Mouse (Mus musculus): ENCODE measurements around the gene Ola1. TPM values are rescaled to one million over a fixed set of nuclear protein-coding genes. Genes with fewer than 3 reads are reported as not detected.

Ola1 gene
- polyA plus RNA-seq, 1 experiment from 2014 or later, result 92.0 TPM

DNA sequence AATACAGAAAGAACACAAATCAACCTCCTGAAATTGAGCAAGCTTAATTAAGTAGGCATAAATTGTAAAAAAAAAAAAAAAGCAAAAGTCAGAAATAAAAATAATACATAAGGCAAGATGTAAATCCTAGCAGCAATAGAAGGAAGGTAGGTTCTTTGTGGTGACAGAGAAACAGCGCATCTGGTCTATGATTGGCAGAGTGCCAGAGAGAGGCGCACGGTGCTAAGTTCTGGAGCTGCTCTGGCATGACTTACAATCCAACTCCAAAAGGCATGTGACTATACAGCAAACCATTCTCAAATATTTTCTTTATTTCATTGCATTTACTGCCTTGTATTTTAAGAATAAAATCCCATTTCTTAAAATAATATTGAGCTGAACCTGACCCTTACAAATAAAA is 68.2 kb downstream of the Ola1 start:
- DNase-seq (ENCODE audit: low spot score), result no peak

DNA sequence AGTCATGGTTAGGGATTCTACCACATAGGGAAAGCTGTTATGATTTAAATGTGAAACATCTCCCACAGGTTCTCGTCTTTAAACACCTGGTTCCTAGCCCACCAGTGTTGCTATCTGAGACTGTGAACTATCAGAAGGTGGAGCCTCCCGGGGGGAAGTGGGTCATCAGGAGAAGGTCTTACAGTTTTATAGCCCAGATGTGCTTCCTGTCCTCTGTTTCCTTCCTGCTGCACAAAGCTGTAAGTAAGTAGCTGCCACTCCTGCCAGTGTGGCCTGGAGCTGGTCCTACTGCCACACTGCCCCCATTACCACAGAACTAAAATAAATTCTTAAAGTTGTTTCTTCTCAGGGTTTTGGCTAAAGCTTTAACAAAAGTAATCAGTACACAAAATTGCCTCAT is 72.6 kb downstream of the Ola1 start:
- DNase-seq (ENCODE audit: low spot score), result peak; percentile 62

DNA sequence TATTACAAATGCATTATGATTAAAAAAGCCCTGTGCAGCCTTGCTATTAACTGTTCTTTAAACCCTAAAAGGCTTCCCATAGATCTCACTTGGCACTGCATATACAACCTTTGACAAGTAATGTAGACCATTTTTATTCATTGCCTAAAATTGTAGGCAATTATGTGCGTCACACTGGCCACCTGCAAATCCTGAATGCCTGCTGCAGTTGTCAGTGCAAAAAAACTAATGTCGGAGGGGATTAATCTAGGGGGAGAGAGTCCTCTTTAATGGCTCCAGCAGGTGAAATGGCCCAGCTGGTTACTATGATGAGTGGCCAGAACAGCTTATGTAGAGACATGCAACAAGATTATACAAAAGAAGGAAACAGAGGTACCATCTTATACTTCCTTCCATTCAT is 75.0 kb downstream of the Ola1 start:
- DNase-seq (ENCODE audit: low spot score), result no peak

DNA sequence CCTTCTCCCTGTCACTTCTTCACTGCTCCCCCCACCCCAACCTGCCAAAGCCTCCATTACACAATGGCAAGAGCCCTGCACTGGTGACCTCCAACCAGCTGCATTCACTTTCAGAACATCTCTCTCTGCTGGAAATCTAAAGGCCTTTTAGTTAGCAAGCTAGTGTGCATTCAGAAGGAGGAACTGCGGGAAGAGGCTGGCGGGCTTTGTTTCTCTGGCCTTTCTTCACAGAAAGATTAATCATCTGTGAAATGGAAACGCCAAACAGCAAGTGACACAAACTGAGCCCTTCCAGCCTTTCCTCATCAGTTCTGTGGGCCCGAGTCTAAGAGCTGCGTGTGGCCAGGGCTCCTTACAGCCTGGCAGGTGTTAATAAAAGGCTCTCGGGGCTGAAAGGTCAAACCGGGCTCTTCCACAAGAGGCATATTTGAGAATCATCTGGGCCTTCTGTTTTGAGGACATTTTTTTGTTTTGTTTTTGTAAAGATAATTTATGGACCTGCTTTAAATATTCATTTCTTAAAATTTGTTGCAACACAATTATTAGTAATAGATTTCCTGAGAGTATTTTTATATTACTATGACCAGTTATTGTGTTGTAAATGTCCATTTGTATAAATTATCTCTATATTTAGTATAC is 75.8 kb downstream of the Ola1 start:
- DNase-seq (ENCODE audit: low spot score), result no peak

DNA sequence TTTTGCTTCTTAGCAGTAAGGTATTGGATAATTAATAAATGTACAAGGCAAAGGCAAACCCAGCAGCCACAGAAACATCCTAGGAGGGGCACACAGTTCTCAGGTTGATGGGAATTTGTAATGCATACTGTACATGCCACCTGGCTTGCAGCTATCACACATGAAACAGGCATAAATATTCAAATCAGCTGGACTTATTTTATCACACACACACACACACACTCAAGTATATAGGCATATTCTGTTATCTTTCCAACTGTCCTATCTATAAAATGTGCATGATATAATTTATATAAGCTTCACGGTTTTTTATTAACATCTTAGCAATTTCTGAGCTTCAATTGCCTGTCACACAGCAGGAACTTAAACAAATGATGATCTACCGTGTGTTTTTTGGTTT is 85.8 kb downstream of the Ola1 start:
- no peak for DNase-seq (ENCODE audit: low spot score)

DNA sequence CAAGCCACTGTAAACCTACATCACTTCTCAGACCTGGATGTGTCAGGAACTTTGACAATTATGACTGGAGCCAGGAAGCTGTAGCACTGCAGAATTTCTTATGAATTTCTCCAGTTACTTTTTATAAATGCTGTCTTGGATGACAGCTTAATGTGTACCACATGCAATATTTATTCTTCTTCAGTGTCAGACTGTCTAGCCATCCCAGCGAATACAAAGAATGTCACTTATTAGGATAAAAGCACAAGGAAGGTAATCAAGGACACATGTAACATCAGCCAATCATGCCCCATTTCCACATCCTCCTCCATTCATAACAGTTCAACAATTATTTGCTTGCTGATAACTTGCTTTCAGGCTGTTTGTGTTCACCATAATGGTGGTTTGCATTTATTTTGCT is 91.0 kb downstream of the Ola1 start:
- DNase-seq (ENCODE audit: low spot score), result no peak

DNA sequence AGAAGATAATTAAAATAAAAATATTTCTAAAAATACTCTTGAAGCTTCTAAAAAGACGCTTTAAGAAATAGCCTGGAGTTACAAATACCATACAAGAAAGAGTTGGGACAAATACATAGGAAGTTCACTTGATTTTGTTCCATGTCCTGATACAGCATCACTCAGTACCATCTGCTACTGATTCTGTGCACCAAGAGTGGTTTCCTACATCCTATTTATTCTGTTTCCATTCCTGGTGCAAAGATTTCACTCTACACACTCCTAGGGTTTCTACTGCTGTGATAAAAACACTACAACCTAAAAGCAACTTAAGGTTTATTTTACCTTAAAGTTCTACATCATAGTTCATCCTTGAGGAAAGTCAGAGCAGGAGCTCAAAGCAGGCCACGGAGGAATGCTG is 99.9 kb downstream of the Ola1 start:
- DNase-seq (ENCODE audit: low spot score), result no peak

DNA sequence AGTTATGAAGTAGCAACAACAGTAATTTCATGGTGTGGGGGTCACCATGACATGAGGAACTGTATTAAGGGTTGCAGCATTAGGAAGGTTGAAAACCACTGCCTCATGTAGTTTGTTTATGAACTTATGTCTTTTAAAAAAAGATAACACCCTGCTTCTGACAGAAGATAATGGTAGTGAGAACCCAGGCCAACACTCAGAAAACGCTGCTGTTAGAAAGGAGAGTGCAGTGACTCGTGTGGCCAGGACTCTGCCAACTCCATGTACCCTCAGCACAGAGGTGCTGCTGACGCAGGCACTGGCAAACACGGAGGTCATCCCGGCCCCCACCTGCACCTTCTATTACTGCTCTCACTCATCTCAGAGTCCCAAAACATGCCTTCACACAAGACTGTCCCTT is 111.6 kb downstream of the Ola1 start:
- DNase-seq (ENCODE audit: low spot score), result no peak

DNA sequence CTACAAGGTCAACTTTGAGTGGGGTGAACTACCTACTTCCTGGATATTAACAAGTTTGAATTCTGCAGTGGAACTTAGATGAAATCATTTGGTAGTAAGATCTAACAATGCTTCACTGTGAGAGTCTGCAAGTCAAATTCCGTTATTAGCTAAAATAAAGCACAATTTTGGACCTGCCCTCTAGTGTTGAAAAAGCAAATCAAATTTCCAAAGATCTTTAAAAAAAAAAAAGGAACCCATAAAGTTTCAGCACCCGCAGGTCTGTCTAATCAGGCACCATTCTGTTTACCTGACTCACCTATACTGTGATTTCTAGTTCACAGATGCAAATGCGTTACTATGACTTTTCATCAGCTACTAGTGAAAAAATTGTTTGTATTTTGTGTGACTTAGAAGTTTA is 122.2 kb downstream of the Ola1 start:
- DNase-seq (ENCODE audit: low spot score), result no peak

DNA sequence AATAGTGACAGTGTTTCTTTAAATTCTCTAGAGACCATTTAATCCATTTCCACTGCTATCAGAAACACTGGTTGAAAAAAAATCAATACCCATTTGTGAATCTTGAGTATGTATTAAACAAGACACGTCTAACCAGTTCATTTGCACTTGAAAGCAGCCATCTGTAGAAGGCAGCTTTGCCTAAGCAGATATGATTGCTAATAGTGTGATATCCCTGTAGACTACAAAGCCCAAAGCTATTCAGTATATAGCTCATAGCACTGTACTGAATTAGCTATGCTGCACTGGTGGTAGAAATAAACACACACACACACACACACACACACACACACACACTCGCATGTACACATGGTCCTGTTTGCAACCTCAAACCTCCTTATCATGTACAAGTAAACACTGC is 123.4 kb downstream of the Ola1 start:
- no peak for DNase-seq (ENCODE audit: low spot score)

DNA sequence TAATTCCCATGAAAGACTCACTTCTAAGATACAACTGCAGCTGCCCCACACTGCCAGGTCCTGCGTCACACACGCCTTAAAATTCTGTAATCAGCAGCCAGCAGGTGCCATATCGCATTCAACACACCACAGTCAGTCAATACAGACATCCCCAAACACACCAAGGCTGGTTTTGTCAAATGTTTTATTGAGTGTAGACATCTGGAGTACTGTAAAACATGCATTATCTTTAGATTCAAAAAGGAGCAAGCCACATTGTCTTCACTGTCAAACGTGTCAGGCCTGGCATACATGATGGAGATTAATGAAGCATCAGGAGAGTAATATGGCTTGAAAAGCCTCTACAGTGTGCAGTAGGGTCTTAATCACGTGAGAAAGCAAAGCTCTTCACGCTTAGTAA is 125.7 kb downstream of the Ola1 start:
- no peak for DNase-seq (ENCODE audit: low spot score)

DNA sequence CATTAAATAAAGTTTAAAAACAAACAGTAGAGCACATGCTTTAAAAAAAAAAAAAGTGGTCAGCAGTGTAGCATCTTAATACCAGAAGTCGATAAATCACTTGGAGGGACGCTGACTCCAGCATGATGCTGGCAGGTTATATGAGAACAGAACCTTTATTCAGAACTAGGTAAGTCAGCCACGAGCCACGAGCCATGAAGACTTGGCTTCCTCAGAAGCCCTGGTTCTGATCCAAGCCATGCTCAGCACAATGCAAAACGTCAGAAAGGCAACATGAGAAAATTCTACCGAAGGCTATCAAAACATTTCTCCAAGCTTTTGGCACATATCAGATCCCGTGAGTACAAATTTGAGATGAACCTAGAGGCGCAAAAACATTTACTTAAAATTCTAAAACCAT is 127.4 kb downstream of the Ola1 start:
- no peak for DNase-seq (ENCODE audit: low spot score)

DNA sequence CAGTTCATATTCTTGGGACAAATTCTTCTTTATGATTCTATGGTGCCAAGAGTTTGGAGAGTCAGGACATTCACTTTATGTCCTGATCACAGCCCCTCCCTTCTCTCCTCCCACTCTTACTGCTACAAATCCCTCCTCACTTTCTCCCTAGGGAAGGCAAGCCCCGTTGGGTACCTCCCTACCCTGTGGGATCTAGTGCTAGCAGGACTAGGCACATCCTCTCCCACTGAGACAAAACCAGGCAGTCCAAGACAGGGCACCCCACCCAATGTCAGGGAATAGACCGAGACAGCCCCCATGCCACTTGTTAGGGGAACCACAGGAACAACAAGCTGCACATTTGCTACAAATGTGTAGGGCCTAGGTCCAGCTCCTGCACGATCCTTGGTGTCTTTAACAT is 131.1 kb downstream of the Ola1 start:
- DNase-seq (ENCODE audit: low spot score), result no peak

DNA sequence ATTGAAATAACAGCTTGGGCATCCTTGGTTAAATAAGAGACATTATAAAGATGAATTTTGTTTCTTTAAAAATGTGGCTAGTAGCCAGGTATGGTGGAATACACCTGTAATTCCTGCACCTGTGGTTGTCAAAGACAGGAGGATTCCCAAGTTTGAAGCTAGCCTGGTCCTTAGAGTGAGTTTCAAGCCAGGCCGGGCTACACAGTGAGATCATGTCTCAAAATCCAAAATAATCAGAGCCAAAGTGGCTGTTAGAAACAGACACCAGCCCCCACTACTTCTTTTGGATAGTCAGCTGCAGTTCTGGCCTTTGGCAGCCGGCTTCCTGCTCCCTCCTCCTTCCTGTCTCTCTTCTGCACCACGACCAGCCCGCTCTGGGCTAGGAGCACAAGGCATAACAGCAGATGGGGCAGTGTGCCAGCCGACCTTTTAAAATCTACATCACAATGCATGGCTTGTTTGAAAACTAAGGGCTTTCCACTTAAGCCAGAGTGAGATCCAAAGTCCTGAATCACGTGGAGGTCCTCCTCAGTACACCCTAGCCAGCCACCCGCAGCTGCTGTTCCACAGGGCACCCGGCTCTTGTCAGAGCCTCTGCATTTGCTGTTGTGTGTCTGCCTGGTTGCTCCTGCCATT is 132.9 kb downstream of the Ola1 start:
- peak; percentile 26 for DNase-seq (ENCODE audit: low spot score)

DNA sequence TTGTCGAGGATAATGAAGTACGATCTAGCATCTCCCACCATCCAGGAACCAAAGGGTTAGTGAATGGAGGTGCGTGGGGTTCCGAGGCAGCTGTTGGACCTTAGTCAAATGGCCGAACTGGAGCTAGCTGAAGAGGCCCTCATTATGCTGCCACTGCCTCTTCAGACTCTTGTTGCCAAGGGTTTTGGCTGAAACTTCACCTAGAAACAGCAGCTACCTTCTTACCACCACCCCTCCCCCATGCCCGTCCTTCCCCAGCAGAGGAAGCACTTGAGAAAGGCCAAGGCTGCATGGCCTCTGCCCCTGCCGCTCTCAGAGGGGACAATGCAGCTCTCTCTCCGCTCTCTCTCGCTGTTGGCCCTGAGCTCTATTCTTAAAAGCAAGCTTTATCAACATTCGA is 136.2 kb downstream of the Ola1 start:
- no peak for DNase-seq (ENCODE audit: low spot score)

DNA sequence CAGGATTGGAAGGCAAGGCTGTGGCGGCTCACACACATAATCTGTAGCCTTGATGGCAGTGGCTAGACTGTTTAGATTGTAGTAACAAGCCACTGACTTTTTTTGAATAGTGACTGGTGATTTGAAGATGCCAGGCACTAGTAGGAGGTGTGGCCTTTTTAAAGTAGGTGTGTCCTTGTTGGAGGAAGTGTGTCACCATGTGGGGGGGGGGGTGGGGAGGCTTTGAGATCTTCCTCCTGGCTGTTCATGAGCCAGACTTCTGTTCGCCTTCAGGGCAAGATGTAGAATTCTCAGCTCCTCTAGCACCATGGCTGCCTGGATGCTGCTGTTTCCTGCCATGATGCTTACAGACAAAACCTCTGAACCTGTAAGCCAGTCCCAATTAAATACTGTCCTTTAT is 136.9 kb downstream of the Ola1 start:
- no peak for DNase-seq (ENCODE audit: low spot score)

DNA sequence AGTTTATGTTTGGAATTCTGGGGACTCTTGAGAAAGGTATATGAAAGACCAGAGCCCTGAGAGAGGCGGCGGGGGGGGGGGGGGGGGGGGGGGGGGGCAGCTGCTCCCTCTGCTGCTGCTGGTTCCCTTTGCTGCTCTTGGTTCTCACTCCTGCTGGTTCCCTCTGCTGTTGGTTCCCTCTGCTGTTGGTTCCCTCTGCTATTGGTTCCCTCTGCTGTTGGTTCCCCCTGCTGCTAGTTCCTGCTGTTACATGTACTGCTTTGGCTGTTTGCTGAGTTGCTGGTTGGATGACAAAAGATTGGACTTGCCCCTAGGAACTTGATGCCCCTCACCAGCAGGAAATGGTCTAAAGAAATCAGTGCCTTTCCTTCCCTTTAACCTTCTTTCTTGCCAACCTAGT is 138.6 kb downstream of the Ola1 start:
- DNase-seq (ENCODE audit: low spot score), result peak; percentile 20

DNA sequence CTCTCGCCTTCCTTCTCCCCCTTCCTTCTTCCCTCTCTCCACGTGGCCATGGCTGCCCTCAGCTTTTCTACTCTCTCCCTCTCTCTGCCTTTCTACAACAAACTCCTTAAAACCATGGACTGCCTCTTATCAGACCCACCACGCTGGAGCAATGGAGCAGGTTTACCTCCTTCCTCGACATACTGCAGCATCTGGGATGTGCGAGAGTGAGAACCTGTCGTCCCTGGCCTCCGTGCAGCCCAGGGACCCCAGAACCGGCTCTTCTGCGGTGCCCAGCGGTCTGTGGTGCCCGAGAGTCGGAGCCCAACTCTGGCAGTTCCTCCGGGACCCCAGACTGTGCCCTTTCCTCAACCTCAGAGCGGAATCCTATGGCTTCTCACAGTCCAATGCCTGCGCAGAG is 139.4 kb downstream of the Ola1 start:
- DNase-seq (ENCODE audit: low spot score), result no peak

DNA sequence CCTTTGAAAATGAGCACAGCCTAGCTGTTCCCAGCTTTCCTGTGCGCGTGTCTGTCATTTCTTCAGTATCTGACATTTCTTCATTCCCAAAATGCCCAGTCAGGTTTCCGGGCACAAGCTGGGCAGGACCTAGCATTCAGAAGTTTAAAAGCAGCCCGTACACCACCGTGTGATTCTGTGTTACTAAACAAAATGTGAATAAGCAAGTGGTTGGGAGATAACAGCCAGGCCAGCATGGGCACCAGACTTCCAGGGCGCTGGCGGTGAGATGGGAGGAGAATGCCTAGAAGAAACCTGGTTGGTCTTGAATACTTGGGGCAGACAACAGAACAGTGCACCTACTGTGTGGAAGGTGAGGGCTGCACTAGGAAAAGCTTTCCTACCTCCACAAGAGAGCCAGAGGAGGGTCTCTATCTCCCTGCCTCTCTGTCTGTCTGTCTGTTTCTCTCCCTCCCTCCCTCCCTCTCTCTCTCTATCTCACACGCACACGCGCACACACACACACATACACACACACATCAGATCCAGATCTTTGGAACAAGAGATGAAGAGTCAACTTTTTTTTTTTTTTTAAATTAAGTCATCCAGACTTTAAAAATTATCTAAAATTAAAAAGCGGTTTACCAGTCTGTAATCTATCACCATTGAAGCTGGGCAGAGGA is 144.8 kb downstream of the Ola1 start:
- DNase-seq (ENCODE audit: low spot score), result no peak

DNA sequence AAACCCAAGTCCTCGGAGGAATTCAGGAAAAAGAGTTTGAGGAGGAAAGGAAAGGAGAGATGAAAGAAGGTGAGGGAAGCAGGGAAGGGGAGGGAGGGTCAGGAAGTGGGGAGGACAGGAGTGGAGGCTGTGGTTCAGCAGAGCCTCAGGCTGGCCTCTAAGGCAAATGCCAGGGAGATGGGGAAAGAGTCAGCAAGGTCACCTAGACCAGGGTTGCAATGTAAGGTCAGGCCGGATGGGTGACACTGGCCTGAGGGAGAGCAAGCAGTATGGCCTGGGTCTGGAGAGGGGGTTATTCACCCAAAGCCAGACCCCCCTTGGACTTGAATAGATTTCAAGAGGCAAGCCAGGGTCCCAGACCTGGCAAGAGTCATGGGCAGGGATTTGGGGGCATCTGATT is 147.5 kb downstream of the Ola1 start:
- no peak for DNase-seq (ENCODE audit: low spot score)

DNA sequence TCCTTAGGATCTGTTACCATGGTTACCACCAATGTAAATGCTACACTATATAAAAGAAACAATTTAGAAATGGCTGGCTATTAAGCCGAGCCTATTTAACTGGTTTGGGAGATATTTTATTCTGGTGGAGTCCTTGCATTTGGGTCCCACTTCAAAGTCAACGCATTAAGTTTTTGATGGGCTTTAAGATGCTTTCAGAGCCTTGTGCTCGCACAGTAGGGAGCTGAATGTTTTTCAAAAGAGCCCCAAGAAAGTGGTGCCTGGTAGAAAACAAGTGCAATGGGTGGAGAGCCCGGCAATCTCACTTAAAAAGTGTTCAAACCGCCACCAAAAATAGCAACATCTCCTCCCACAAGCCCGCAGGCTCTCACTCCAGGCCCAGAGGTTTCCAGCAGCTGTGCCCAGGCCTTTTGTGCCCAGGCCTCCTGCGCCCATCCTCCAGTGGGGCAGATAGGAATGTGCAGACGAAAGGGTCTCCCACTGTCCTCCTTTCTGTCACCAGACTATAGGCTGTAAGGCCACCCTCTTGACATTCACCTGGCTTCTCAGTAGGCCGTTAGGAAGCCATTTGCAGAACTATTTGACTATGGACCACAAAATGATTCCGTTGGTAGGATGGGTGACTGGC is 148.2 kb downstream of the Ola1 start:
- DNase-seq (ENCODE audit: low spot score), result no peak

DNA sequence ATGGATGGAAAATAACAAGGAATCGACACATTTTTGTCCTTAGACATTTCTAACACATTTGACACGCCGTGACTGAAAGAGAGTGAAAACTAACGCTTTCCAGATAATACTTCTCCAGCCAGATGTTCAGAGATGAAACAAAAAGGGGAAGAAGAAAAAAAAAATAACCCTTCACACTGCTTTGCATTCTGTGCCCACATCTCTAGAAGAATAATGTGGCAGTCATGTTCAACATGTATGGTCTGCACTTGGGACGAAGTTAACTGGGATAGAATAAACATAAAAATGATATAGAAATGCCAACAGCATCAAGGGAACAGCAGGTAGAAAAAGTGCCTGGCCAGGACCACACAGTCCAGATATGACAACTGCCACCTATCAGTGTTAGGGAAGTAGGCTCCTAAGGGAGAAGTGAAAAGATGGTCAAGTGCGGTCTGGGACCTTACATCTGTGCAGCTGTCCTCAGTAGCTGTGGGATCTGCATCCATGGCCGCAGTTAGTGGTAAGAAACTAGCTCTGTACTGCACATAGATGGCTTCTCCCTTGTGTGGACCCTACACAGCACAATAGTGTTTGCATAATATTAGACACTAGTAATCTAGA is 149.4 kb downstream of the Ola1 start:
- no peak for DNase-seq (ENCODE audit: low spot score)
